Comparison of ENCODE assay signal across 21 mouse cellular contexts in genomic region chr10:93228401-93229007, GRCm38 (mm10).
DNase-seq lines count a peak whose midpoint lies in the region; ATAC-seq and TF ChIP-seq lines count a peak whose summit lies in the region.
"Had no signal": no experiment of that assay in that cellular context is flagged by ENCODE, and none has a peak within 500 bp of the region (broad histone marks: within the 10 kb centered on the region; RNA-seq: fewer than 3 reads in every experiment).

No protein-coding gene starts in this region.

- no peak overlapping the region for H3K4me2 ChIP-seq in hindbrain, postnatal 0 days (ENCODE audit: low read depth, low read length)
- H3K4me2 ChIP-seq: embryonic facial prominence, embryonic 15.5 days; forebrain, embryonic 15.5 days; limb, embryonic 12.5 days had no signal

- H3K9me3 ChIP-seq in hindbrain, postnatal 0 days (ENCODE audit: low read length): no peaks in the 10 kb centered on the region
- H3K9me3 ChIP-seq: embryonic facial prominence, embryonic 15.5 days; forebrain, embryonic 15.5 days; limb, embryonic 12.5 days; midbrain, embryonic 10.5 days had no signal

- no peak overlapping the region for H3K27ac ChIP-seq in hindbrain, postnatal 0 days
- H3K27ac ChIP-seq: embryonic facial prominence, embryonic 15.5 days; forebrain, embryonic 15.5 days; heart, adult 2 months; limb, embryonic 12.5 days; liver, embryonic 14.5 days; midbrain, embryonic 10.5 days had no signal

- H3K4me1 ChIP-seq in hindbrain, postnatal 0 days (ENCODE audit: insufficient read depth, low read length): no peaks in the 10 kb centered on the region
- H3K4me1 ChIP-seq: embryonic facial prominence, embryonic 15.5 days; midbrain, embryonic 10.5 days had no signal

- no peak overlapping the region for H3K9ac ChIP-seq in hindbrain, postnatal 0 days (replicated peaks; ENCODE audit: low read length)
- H3K9ac ChIP-seq: embryonic facial prominence, embryonic 15.5 days; forebrain, embryonic 15.5 days; limb, embryonic 12.5 days; liver, embryonic 14.5 days had no signal

- intact Hi-C loops in heart, postnatal 14 days (cut with DNase I): no loop called here

- H3K4me3 ChIP-seq in hindbrain, postnatal 0 days (ENCODE audit: low read length): no peak overlapping the region
- H3K4me3 ChIP-seq: embryonic facial prominence, embryonic 15.5 days; forebrain, embryonic 15.5 days; heart, adult 2 months; limb, embryonic 12.5 days; midbrain, embryonic 10.5 days had no signal

- no peak for TF ChIP-seq CTCF in hindbrain, postnatal 0 days (IDR thresholded peaks at IDR 0.05; ENCODE audit: low read depth)

- DNase-seq in heart, adult 11 months: peak; percentile 36
- DNase-seq in heart, postnatal 14 days: no peak
- peak; percentile 92 for DNase-seq in 416B (ENCODE audit: low read depth)
- peak; percentile 95 for DNase-seq in Muller cell, postnatal 12 days (ENCODE audit: inconsistent ontology term)
- peak; percentile 55 for DNase-seq in induced T-regulatory cell, adult 2 months (ENCODE audit: low read depth)
- no peak for DNase-seq in hindbrain, postnatal 0 days (ENCODE audit: low spot score)
- DNase-seq in ovary, postnatal 36 days (ENCODE audit: low spot score): no peak
- DNase-seq in kidney, postnatal 4 days: no peak
- DNase-seq: B cell, adult 2 months; heart, adult 2 months; kidney, adult 18-20 months; kidney, postnatal 14 days; layer of hippocampus, postnatal 36 days; lung, postnatal 14 days; thymus, postnatal 4 days had no signal

- H3K27me3 ChIP-seq in hindbrain, postnatal 0 days (ENCODE audit: insufficient read depth, low read length): no peaks in the 10 kb centered on the region
- H3K27me3 ChIP-seq: embryonic facial prominence, embryonic 15.5 days; forebrain, embryonic 15.5 days; limb, embryonic 12.5 days; Patski had no signal

- WGBS in hindbrain, postnatal 0 days: 70% methylated on average over 11 of the region's 11 CpGs

- peaks cover 17% of the 10 kb centered on the region; the same call in 1 of the 2 replicates for H3K36me3 ChIP-seq in hindbrain, postnatal 0 days (ENCODE audit: insufficient read depth, low read length)

- ATAC-seq in hindbrain, postnatal 0 days: no peak
- ATAC-seq: forebrain, embryonic 15.5 days; Patski had no signal

Comparison
In these comparisons a context has a peak if more than half of its experiments do, and no peak if none do; other contexts are left out.
1. DNase-seq: peak in heart, adult 11 months (single experiment), 416B (single experiment), Muller cell, postnatal 12 days (single experiment) and induced T-regulatory cell, adult 2 months (single experiment); none in heart, postnatal 14 days (0 of 2), hindbrain, postnatal 0 days (single experiment), ovary, postnatal 36 days (single experiment) and kidney, postnatal 4 days (0 of 2).